Comparison of ENCODE assay signal across 8 mouse cellular contexts in genomic region chr8:85119052-85119981, GRCm38 (mm10). TPM values are rescaled to one million over a fixed set of nuclear protein-coding genes. Genes with fewer than 3 reads are reported as not detected.
DNase-seq lines count a peak whose midpoint lies in the region; ATAC-seq lines count a peak whose summit lies in the region.

No protein-coding gene starts in this region.

- H3K36me3 ChIP-seq in embryonic facial prominence, embryonic 15.5 days: no peaks in the 10 kb centered on the region
- H3K36me3 ChIP-seq in heart, embryonic 10.5 days: no peaks in the 10 kb centered on the region
- no peaks in the 10 kb centered on the region for H3K36me3 ChIP-seq in kidney, embryonic 14.5 days (ENCODE audit: control insufficient read depth, insufficient read depth, low read length)
- H3K36me3 ChIP-seq in limb, embryonic 13.5 days: no peaks in the 10 kb centered on the region; the same call in none of the 2 replicates
- no peaks in the 10 kb centered on the region for H3K36me3 ChIP-seq in midbrain, embryonic 16.5 days (ENCODE audit: control insufficient read depth, insufficient read depth, low read length)
- H3K36me3 ChIP-seq in stomach, embryonic 15.5 days: 0 out of 2 replicates have a peak, but pooled peaks cover 3% of the 10 kb centered on the region

- peak overlapping the region; percentile 71 for H3K27ac ChIP-seq in embryonic facial prominence, embryonic 15.5 days (replicated peaks)
- H3K27ac ChIP-seq in heart, embryonic 10.5 days: peak overlapping the region; percentile 82
- H3K27ac ChIP-seq in kidney, embryonic 14.5 days (ENCODE audit: low read depth, low read length): peak overlapping the region; percentile 51; the same call in 1 of the 2 replicates
- peak overlapping the region; percentile 74; the same call in 1 of the 2 replicates for H3K27ac ChIP-seq in limb, embryonic 13.5 days
- H3K27ac ChIP-seq in midbrain, embryonic 16.5 days (ENCODE audit: low read length): peak overlapping the region; percentile 62
- peak overlapping the region; percentile 60 for H3K27ac ChIP-seq in stomach, embryonic 15.5 days

- H3K4me1 ChIP-seq in embryonic facial prominence, embryonic 15.5 days: 0 out of 2 replicates have a peak, but pooled peaks cover 2% of the 10 kb centered on the region
- H3K4me1 ChIP-seq in heart, embryonic 10.5 days: no peaks in the 10 kb centered on the region
- H3K4me1 ChIP-seq in kidney, embryonic 14.5 days (ENCODE audit: control insufficient read depth, insufficient read depth, low read length): no peaks in the 10 kb centered on the region
- peaks cover 6% of the 10 kb centered on the region for H3K4me1 ChIP-seq in limb, embryonic 13.5 days
- H3K4me1 ChIP-seq in midbrain, embryonic 16.5 days (ENCODE audit: control insufficient read depth, insufficient read depth, low read length): no peaks in the 10 kb centered on the region
- H3K4me1 ChIP-seq in stomach, embryonic 15.5 days: no peaks in the 10 kb centered on the region

- DNase-seq in 3T3-L1 (ENCODE audit: low read depth, low spot score): peak; percentile 91
- peak; percentile 31 to 65 for DNase-seq in adrenal gland, postnatal 4 days (ENCODE audit: low spot score in 2 of 2)
- peak; percentile 87 for DNase-seq in heart, embryonic 10.5 days (ENCODE audit: low spot score)

- WGBS in embryonic facial prominence, embryonic 15.5 days: 6% methylated on average over 37 of the region's 37 CpGs
- WGBS in heart, embryonic 10.5 days: 7% methylated on average over 37 of the region's 37 CpGs
- WGBS in kidney, embryonic 14.5 days: 7% methylated on average over 37 of the region's 37 CpGs
- WGBS in limb, embryonic 13.5 days: 7% methylated on average over 37 of the region's 37 CpGs
- 8% methylated on average over 37 of the region's 37 CpGs for WGBS in midbrain, embryonic 16.5 days
- 6% methylated on average over 37 of the region's 37 CpGs for WGBS in stomach, embryonic 15.5 days

- ATAC-seq in embryonic facial prominence, embryonic 15.5 days (ENCODE audit: insufficient number of reproducible peaks, low FRiP score, low TSS enrichment, low read depth): peak; percentile 89
- peak; percentile 93 for ATAC-seq in kidney, embryonic 14.5 days (ENCODE audit: low FRiP score, low TSS enrichment)
- ATAC-seq in limb, embryonic 13.5 days (ENCODE audit: low FRiP score, low read depth): peak; percentile 93
- peak; percentile 96 for ATAC-seq in midbrain, embryonic 16.5 days
- peak; percentile 91 for ATAC-seq in stomach, embryonic 15.5 days (ENCODE audit: insufficient read depth, low FRiP score, low read depth)

- H3K9ac ChIP-seq in embryonic facial prominence, embryonic 15.5 days: peak overlapping the region; percentile 53
- H3K9ac ChIP-seq in kidney, embryonic 14.5 days (ENCODE audit: low read depth, low read length): peak overlapping the region; percentile 60
- peak overlapping the region; percentile 80 for H3K9ac ChIP-seq in limb, embryonic 13.5 days
- peak overlapping the region; percentile 71 for H3K9ac ChIP-seq in midbrain, embryonic 16.5 days (ENCODE audit: low read depth, low read length)
- peak overlapping the region; percentile 50 for H3K9ac ChIP-seq in stomach, embryonic 15.5 days

- no peaks in the 10 kb centered on the region for H3K9me3 ChIP-seq in embryonic facial prominence, embryonic 15.5 days (replicated peaks)
- no peaks in the 10 kb centered on the region for H3K9me3 ChIP-seq in heart, embryonic 10.5 days
- no peaks in the 10 kb centered on the region for H3K9me3 ChIP-seq in kidney, embryonic 14.5 days (ENCODE audit: control insufficient read depth, low read length)
- H3K9me3 ChIP-seq in limb, embryonic 13.5 days: no peaks in the 10 kb centered on the region
- H3K9me3 ChIP-seq in midbrain, embryonic 16.5 days (replicated peaks; ENCODE audit: control insufficient read depth, low read length, poor library complexity, severe bottlenecking): no peaks in the 10 kb centered on the region
- no peaks in the 10 kb centered on the region for H3K9me3 ChIP-seq in stomach, embryonic 15.5 days

- no peaks in the 10 kb centered on the region for H3K27me3 ChIP-seq in embryonic facial prominence, embryonic 15.5 days
- no peaks in the 10 kb centered on the region for H3K27me3 ChIP-seq in heart, embryonic 10.5 days (ENCODE audit: insufficient read depth, poor library complexity, severe bottlenecking)
- no peaks in the 10 kb centered on the region for H3K27me3 ChIP-seq in kidney, embryonic 14.5 days (ENCODE audit: control insufficient read depth, insufficient read depth, low read length)
- H3K27me3 ChIP-seq in limb, embryonic 13.5 days: no peaks in the 10 kb centered on the region
- H3K27me3 ChIP-seq in midbrain, embryonic 16.5 days (ENCODE audit: control insufficient read depth, insufficient read depth, low read depth, low read length): no peaks in the 10 kb centered on the region; the same call in 1 of the 2 replicates
- H3K27me3 ChIP-seq in stomach, embryonic 15.5 days (replicated peaks): no peaks in the 10 kb centered on the region

- peak overlapping the region; percentile 58 for H3K4me2 ChIP-seq in embryonic facial prominence, embryonic 15.5 days (replicated peaks)
- peak overlapping the region; percentile 68 for H3K4me2 ChIP-seq in kidney, embryonic 14.5 days (replicated peaks; ENCODE audit: low read depth, low read length)
- peak overlapping the region; percentile 79 for H3K4me2 ChIP-seq in limb, embryonic 13.5 days (replicated peaks)
- H3K4me2 ChIP-seq in midbrain, embryonic 16.5 days (ENCODE audit: low read length): peak overlapping the region; percentile 74
- H3K4me2 ChIP-seq in stomach, embryonic 15.5 days: peak overlapping the region; percentile 79

- H3K4me3 ChIP-seq in embryonic facial prominence, embryonic 15.5 days (replicated peaks): peak overlapping the region; percentile 57
- peak overlapping the region; percentile 78 for H3K4me3 ChIP-seq in heart, embryonic 10.5 days
- peak overlapping the region; percentile 64 for H3K4me3 ChIP-seq in kidney, embryonic 14.5 days (ENCODE audit: low read length)
- peak overlapping the region; percentile 69 for H3K4me3 ChIP-seq in limb, embryonic 13.5 days
- peak overlapping the region; percentile 60 for H3K4me3 ChIP-seq in midbrain, embryonic 16.5 days (ENCODE audit: low read depth, low read length)
- peak overlapping the region; percentile 61 for H3K4me3 ChIP-seq in stomach, embryonic 15.5 days (replicated peaks)

RNA-seq across cellular contexts. Expression of gene Zfp791, which starts 3.6 kb away (rescaled TPM):
- total RNA-seq in adrenal gland, postnatal 4 days (2021): 1 to 10 TPM; 3.7 to 4.3 TPM
- 3.2 TPM in 2 replicates for polyA plus RNA-seq in embryonic facial prominence, embryonic 15.5 days (2015; fragmentation: Nextera tagmentation; extraction: Ambion mirVana)
- polyA plus RNA-seq in heart, embryonic 10.5 days (2016; fragmentation: Nextera tagmentation; extraction: Ambion mirVana): 0.84 and 1.00 TPM in 2 replicates
- polyA plus RNA-seq in kidney, embryonic 14.5 days (2014; fragmentation: Nextera tagmentation; extraction: Ambion mirVana): 1.3 and 1.6 TPM in 2 replicates
- 2.7 and 3.4 TPM in 2 replicates for polyA plus RNA-seq in limb, embryonic 13.5 days (2015; fragmentation: Nextera tagmentation; extraction: Ambion mirVana)
- polyA plus RNA-seq in midbrain, embryonic 16.5 days (2015; fragmentation: Nextera tagmentation; extraction: Ambion mirVana): 4.6 and 5.3 TPM in 2 replicates
- polyA plus RNA-seq in stomach, embryonic 15.5 days (2015; fragmentation: Nextera tagmentation; extraction: Ambion mirVana): 2.6 and 2.7 TPM in 2 replicates

RNA-seq across cellular contexts. Expression of gene Cks1brt, which starts 32.4 kb away (rescaled TPM):
- not detected for total RNA-seq in adrenal gland, postnatal 4 days (2021)
- polyA plus RNA-seq in embryonic facial prominence, embryonic 15.5 days (2015; fragmentation: Nextera tagmentation; extraction: Ambion mirVana): not detected in 2 replicates
- polyA plus RNA-seq in heart, embryonic 10.5 days (2016; fragmentation: Nextera tagmentation; extraction: Ambion mirVana): not detected in 2 replicates
- polyA plus RNA-seq in kidney, embryonic 14.5 days (2014; fragmentation: Nextera tagmentation; extraction: Ambion mirVana): not detected in 2 replicates
- not detected in 2 replicates for polyA plus RNA-seq in limb, embryonic 13.5 days (2015; fragmentation: Nextera tagmentation; extraction: Ambion mirVana)
- polyA plus RNA-seq in midbrain, embryonic 16.5 days (2015; fragmentation: Nextera tagmentation; extraction: Ambion mirVana): not detected in 2 replicates
- polyA plus RNA-seq in stomach, embryonic 15.5 days (2015; fragmentation: Nextera tagmentation; extraction: Ambion mirVana): not detected in 2 replicates

RNA-seq across cellular contexts. Expression of gene Man2b1, which starts 36.2 kb away (rescaled TPM):
- 10 to 100 TPM; 69.1 to 69.2 TPM for total RNA-seq in adrenal gland, postnatal 4 days (2021)
- 35.7 and 39.5 TPM in 2 replicates for polyA plus RNA-seq in embryonic facial prominence, embryonic 15.5 days (2015; fragmentation: Nextera tagmentation; extraction: Ambion mirVana)
- 27.2 and 30.7 TPM in 2 replicates for polyA plus RNA-seq in heart, embryonic 10.5 days (2016; fragmentation: Nextera tagmentation; extraction: Ambion mirVana)
- 23.3 and 33.9 TPM in 2 replicates for polyA plus RNA-seq in kidney, embryonic 14.5 days (2014; fragmentation: Nextera tagmentation; extraction: Ambion mirVana)
- polyA plus RNA-seq in limb, embryonic 13.5 days (2015; fragmentation: Nextera tagmentation; extraction: Ambion mirVana): 29.2 and 32.2 TPM in 2 replicates
- polyA plus RNA-seq in midbrain, embryonic 16.5 days (2015; fragmentation: Nextera tagmentation; extraction: Ambion mirVana): 18.1 and 18.2 TPM in 2 replicates
- 45.1 and 55.7 TPM in 2 replicates for polyA plus RNA-seq in stomach, embryonic 15.5 days (2015; fragmentation: Nextera tagmentation; extraction: Ambion mirVana)

RNA-seq across cellular contexts. Expression of gene Wdr83, which starts 38.2 kb away (rescaled TPM):
- 10 to 100 TPM; 31.2 to 33.8 TPM for total RNA-seq in adrenal gland, postnatal 4 days (2021)
- polyA plus RNA-seq in embryonic facial prominence, embryonic 15.5 days (2015; fragmentation: Nextera tagmentation; extraction: Ambion mirVana): 42.0 and 43.7 TPM in 2 replicates
- 41.2 and 47.9 TPM in 2 replicates for polyA plus RNA-seq in heart, embryonic 10.5 days (2016; fragmentation: Nextera tagmentation; extraction: Ambion mirVana)
- 43.4 and 44.9 TPM in 2 replicates for polyA plus RNA-seq in kidney, embryonic 14.5 days (2014; fragmentation: Nextera tagmentation; extraction: Ambion mirVana)
- polyA plus RNA-seq in limb, embryonic 13.5 days (2015; fragmentation: Nextera tagmentation; extraction: Ambion mirVana): 43.0 and 45.1 TPM in 2 replicates
- polyA plus RNA-seq in midbrain, embryonic 16.5 days (2015; fragmentation: Nextera tagmentation; extraction: Ambion mirVana): 57.5 and 57.9 TPM in 2 replicates
- polyA plus RNA-seq in stomach, embryonic 15.5 days (2015; fragmentation: Nextera tagmentation; extraction: Ambion mirVana): 40.6 and 41.1 TPM in 2 replicates

RNA-seq across cellular contexts. Expression of gene Wdr83os, which starts 38.8 kb away (rescaled TPM):
- total RNA-seq in adrenal gland, postnatal 4 days (2021): 10 to 100 TPM; 77.8 to 80.6 TPM
- polyA plus RNA-seq in embryonic facial prominence, embryonic 15.5 days (2015; fragmentation: Nextera tagmentation; extraction: Ambion mirVana): 123 and 127 TPM in 2 replicates
- 97.0 and 105 TPM in 2 replicates for polyA plus RNA-seq in heart, embryonic 10.5 days (2016; fragmentation: Nextera tagmentation; extraction: Ambion mirVana)
- 161 and 174 TPM in 2 replicates for polyA plus RNA-seq in kidney, embryonic 14.5 days (2014; fragmentation: Nextera tagmentation; extraction: Ambion mirVana)
- polyA plus RNA-seq in limb, embryonic 13.5 days (2015; fragmentation: Nextera tagmentation; extraction: Ambion mirVana): 111 and 127 TPM in 2 replicates
- 129 and 133 TPM in 2 replicates for polyA plus RNA-seq in midbrain, embryonic 16.5 days (2015; fragmentation: Nextera tagmentation; extraction: Ambion mirVana)
- polyA plus RNA-seq in stomach, embryonic 15.5 days (2015; fragmentation: Nextera tagmentation; extraction: Ambion mirVana): 131 and 142 TPM in 2 replicates

Comparison
In these comparisons a context has a peak if more than half of its experiments do, and no peak if none do; other contexts are left out.
1. Peak in every context shown above with its lines: DNase-seq, ATAC-seq, H3K4me3 ChIP-seq and H3K27ac ChIP-seq.